Mouse (Mus musculus) intestine, embryonic 16.5 days (tissue): Measurements from ENCODE around the gene Gse1. TPM values are rescaled to one million over a fixed set of nuclear protein-coding genes. Genes with fewer than 3 reads are reported as not detected.

ENCODE experiments used
- ATAC-seq: fragments of 200-750 bp; cut with Nextera tagmentation; 2 replicates; pipeline ENCODE4 v1.8.0; 2017; ENCODE audit warnings: moderate TSS enrichment, moderate library complexity
- H3K27ac ChIP-seq: fragments of 300-500 bp; sonication (generic); 2 replicates; pipeline ENCODE4 v1.5.1; 2014; ENCODE audit warnings: mild to moderate bottlenecking, low read length
- H3K27me3 ChIP-seq: fragments of 300-500 bp; sonication (generic); replicated peaks from 2 replicates; pipeline ENCODE4 v1.6.1; 2014; ENCODE audit warnings: low read length, control low read depth, mixed read lengths; ENCODE audit not compliant: control insufficient read depth, insufficient read depth
- H3K36me3 ChIP-seq: fragments of 300-500 bp; sonication (generic); 2 replicates; pipeline ENCODE4 v1.6.1; 2014; ENCODE audit warnings: low read length, control low read depth; ENCODE audit not compliant: control insufficient read depth, insufficient read depth
- H3K4me1 ChIP-seq: fragments of 300-500 bp; sonication (generic); 2 replicates; pipeline ENCODE4 v1.6.1; 2014; ENCODE audit warnings: low read length, control low read depth, mixed read lengths; ENCODE audit not compliant: control insufficient read depth, insufficient read depth
- H3K4me2 ChIP-seq: fragments of 300-500 bp; sonication (generic); 2 replicates; pipeline ENCODE4 v1.6.1; 2014; ENCODE audit warnings: low read depth, low read length, control low read depth
- H3K4me3 ChIP-seq: fragments of 300-500 bp; sonication (generic); 2 replicates; pipeline ENCODE4 v1.5.1; 2014; ENCODE audit warnings: mild to moderate bottlenecking, low read length
- H3K9ac ChIP-seq: fragments of 300-500 bp; sonication (generic); 2 replicates; pipeline ENCODE4 v1.6.1; 2014; ENCODE audit warnings: low read depth, low read length
- H3K9me3 ChIP-seq: fragments of 300-500 bp; sonication (generic); 2 replicates; pipeline ENCODE4 v1.6.1; 2016; ENCODE audit warnings: low read length, control low read depth; ENCODE audit not compliant: control insufficient read depth
- WGBS: fragments of 180-500 bp; shearing (Covaris S2); extraction: QIAGEN DNeasy Blood & Tissue Kit; methylation state at CpG from one replicate; pipeline ENCODE4 v1.1.7; 2014; 5-methylcytosine and 5-hydroxymethylcytosine counted together
- polyA plus RNA-seq: library from polyadenylated mRNA; unstranded; fragments of >200 nt; fragmentation: Nextera tagmentation; extraction: Ambion mirVana; gene quantifications from 2 replicates; pipeline ENCODE4 v1.2.1, GENCODE M21; 2015

Gene Gse1
- polyA plus RNA-seq, 1 experiment from 2014 or later = 7.3 TPM

DNA sequence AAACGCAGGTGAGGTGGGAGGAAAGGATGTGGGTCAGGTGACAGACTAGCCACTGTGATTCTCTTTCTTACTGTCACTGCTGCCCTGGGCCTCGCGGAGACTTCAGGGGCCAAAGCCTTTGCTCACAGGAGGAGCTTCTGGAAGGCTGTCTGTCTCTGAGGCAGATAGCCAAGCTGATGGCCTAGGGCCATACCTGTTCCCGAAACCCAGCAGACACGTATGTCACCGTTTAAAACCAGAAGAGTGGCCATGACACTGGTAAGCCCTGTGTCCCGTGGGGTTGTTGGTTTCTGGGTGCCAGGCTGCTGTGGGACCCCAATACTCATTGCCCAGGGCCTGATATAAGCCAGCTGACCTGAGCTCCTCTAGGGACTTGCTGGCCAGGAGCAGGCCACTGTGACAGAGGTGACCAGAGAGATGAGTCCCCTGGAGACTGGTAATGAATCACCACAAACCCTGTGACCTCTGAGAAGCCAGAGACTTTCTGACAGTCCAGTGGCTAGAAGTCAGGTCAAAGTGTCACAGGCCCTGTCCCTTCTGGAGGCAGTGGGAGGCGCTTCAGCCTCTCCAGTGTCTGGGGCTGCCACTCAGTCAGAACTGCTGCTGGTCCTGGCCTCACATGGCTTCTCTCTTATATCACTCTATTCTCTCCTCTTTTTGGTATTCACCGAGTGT is 253.9 kb downstream of the Gse1 start:
- no peaks in the 10 kb centered on the region for H3K36me3 ChIP-seq
- no peak overlapping the region for H3K9ac ChIP-seq
- H3K27ac ChIP-seq = no peak overlapping the region
- H3K4me1 ChIP-seq = peaks cover 28% of the 10 kb centered on the region
- ATAC-seq = no peak
- no peak overlapping the region for H3K4me2 ChIP-seq
- 77% methylated on average over 9 of the region's 9 CpGs for WGBS
- no peaks in the 10 kb centered on the region for H3K27me3 ChIP-seq
- H3K9me3 ChIP-seq = no peaks in the 10 kb centered on the region
- no peak overlapping the region for H3K4me3 ChIP-seq

DNA sequence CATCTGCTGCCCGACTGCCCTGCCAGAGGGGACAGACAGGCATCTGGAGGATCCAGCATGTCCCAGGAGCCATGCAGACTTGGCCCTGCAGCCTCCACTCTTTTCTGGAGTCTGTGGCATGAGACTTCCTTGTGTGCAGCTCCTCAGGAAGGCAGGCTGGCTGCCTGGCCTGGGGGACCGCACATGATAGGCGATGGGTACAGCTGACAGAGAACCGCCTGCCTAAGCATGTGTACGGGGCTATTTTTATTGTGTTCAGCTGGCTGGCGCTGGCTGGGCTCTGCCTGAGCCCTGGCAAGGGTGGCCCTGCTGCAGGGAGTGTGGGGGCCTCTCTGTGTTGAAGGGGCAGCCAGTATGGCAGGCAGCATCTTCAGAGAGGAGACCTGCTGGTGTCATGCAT is 256.2 kb downstream of the Gse1 start:
- ATAC-seq = no peak
- whole genome bisulfite sequencing = 62% methylated on average over 6 of the region's 6 CpGs
- H3K4me2 ChIP-seq = no peak overlapping the region
- no peak overlapping the region for H3K27ac ChIP-seq
- peak overlapping the region; percentile 18; the same call in 1 of the 2 replicates for H3K9ac ChIP-seq
- no peaks in the 10 kb centered on the region for H3K27me3 ChIP-seq
- no peaks in the 10 kb centered on the region for H3K36me3 ChIP-seq
- H3K4me3 ChIP-seq = no peak overlapping the region
- peaks cover 31% of the 10 kb centered on the region for H3K4me1 ChIP-seq
- no peaks in the 10 kb centered on the region for H3K9me3 ChIP-seq

DNA sequence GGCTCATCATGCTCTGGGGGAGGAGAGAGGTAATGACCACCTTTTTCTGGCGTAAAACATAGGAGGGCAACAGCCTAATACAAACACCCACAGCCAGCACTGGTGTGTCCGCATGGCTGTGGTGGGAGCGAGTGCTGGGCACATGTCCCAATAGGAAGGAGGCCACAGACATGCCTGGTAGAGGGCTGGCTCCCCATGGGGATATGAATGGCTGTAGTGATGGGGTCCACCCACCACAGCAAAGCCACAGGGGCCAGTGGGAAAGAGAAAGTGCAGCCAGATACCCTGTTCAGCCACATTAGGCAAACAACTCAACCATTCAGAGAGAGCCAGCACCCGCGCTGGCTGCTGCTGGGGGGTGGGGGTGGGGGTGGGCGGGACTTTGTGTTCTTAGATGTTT is 256.9 kb downstream of the Gse1 start:
- H3K36me3 ChIP-seq = no peaks in the 10 kb centered on the region
- no peak overlapping the region for H3K4me3 ChIP-seq
- 0 out of 2 replicates have a peak overlapping the region, but pooled peaks have one; percentile 4 for H3K9ac ChIP-seq
- H3K27ac ChIP-seq = no peak overlapping the region
- WGBS = 54% methylated on average over 6 of the region's 6 CpGs
- no peak for ATAC-seq
- no peak overlapping the region for H3K4me2 ChIP-seq
- H3K4me1 ChIP-seq = peaks cover 37% of the 10 kb centered on the region
- no peaks in the 10 kb centered on the region for H3K9me3 ChIP-seq
- 0 out of 2 replicates have a peak, but pooled peaks cover 3% of the 10 kb centered on the region for H3K27me3 ChIP-seq

DNA sequence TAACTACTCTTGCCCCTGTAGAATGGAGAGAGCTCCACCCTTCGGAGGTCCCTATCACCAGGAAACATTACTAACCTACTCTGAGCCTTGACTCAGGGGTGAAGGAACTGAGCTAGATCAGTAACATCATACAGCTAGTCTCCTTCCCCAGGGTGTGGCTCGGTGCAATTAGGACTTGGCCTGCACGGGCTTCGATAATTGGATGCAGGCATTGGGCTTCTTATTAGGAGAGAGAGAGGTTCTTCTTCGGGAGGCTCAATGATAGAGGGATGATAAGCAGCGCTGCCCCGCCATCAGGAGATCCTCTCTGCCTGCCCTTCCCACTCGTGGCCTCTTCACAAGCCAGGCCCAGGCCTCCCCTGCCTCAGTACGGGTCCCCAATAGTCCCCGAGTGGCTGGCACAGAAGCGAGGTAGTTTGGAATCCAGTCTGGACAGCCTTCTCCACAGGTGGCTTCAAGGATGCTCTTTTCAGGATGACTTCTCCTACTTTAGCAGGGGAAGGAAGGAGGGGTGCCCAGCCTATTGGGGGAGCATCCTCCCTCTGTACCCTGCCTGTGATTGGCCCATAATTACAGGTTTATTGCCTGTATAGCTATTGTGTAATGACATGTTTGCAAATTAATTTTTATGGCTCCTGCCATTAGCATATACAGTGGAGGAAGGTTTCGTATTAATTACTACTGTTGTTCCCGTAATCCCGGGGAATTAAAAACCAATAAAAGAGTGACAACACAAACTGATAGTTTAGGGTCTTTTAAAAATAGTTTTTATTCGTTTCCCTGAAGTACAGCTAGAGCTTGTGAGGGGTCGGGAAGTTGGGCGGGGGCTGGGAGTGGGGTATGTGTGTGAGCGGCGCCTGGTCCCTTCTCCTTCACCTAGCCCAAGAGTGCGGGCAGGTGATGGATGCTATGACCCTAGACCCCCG is 257.6 kb downstream of the Gse1 start:
- Histone ChIP-seq H3K36me3 (no peaks in the 10 kb centered on the region), H3K4me3 (no peak overlapping the region; the same call in 1 of the 2 replicates), H3K27ac (no peak overlapping the region), H3K4me1 (peaks cover 43% of the 10 kb centered on the region), H3K4me2 (no peak overlapping the region; the same call in 1 of the 2 replicates), H3K9me3 (no peaks in the 10 kb centered on the region), H3K27me3 (0 out of 2 replicates have a peak, but pooled peaks cover 3% of the 10 kb centered on the region), H3K9ac (peak overlapping the region; percentile 87; the same call in 1 of the 2 replicates)
- WGBS = 46% methylated on average over 21 of the region's 21 CpGs
- 0 out of 2 replicates have a peak, but pooled peaks have one; percentile 16 for ATAC-seq

DNA sequence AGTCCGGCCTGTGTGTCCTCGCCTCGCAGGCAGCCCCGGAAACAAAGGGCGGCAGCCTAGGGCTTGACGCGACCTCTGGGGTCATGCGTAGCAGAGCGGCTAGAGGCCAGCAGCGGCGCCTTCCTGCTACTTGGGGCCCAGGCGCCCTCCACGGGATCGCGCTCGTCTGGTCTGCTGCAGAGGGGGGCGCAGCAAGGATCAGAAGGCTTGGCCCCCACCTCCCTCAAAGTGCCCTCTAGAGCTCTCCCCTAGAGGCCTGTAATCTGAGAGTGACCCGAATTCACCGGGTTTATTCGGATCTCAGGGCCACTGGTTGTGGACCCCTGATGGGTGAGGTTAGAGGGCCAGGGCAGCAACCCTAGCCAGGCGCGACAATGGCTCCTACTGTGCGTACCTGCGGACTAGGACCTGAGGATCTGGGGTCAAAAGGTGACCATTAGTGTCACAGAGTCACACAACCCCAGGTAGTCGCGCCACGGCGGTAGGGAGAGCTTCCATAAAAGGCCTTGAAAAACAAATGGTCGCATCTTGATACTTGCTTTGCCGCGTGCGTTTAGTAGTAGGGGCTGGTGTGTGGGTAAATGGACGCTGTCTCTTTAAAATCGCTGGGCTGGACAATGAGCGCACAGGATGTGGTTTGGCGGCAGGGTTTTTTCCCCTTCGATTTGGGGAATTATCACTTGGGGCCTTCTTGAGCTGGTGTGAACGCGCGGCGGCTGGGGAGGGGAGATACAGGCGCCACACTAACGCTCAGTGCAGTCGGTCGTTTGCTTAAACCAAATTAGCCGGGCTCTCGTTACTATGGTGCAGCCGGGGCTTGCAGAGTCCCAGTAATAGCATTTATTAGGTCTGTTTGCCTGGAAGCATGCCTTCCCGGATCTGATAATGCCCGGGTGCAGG is 258.5 kb downstream of the Gse1 start:
- H3K4me2 ChIP-seq = peak overlapping the region; percentile 97
- H3K27ac ChIP-seq = peak overlapping the region; percentile 86
- no peaks in the 10 kb centered on the region for H3K36me3 ChIP-seq
- 0 out of 2 replicates have a peak, but pooled peaks cover 3% of the 10 kb centered on the region for H3K27me3 ChIP-seq
- H3K9me3 ChIP-seq = no peaks in the 10 kb centered on the region
- WGBS = 10% methylated on average over 50 of the region's 50 CpGs
- peaks cover 53% of the 10 kb centered on the region for H3K4me1 ChIP-seq
- H3K4me3 ChIP-seq = peak overlapping the region; percentile 75
- peak; percentile 8 for ATAC-seq
- H3K9ac ChIP-seq = peak overlapping the region; percentile 87

DNA sequence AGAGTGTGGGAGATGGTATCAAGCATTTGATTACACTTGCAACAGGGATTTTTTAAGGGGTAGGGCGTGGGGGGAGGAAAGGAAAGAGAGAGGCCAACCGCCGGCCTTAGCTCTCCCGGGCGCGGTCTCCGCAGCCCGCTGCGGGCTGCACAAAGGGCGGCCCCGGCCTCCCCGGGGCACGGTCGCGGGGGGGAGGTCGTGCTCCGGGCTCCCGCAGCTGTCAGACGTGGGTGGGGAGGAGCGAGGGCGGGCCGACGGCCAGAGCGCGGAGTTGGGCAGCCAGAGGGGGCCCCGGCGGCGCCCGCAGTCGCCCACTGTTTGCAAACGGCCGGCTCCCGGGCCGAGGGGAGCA is 259.1 kb downstream of the Gse1 start:
- Histone ChIP-seq H3K4me2 (peak overlapping the region; percentile 97), H3K9me3 (no peaks in the 10 kb centered on the region), H3K36me3 (no peaks in the 10 kb centered on the region), H3K4me3 (peak overlapping the region; percentile 75), H3K4me1 (peaks cover 59% of the 10 kb centered on the region), H3K27ac (peak overlapping the region; percentile 86), H3K9ac (peak overlapping the region; percentile 87), H3K27me3 (0 out of 2 replicates have a peak, but pooled peaks cover 3% of the 10 kb centered on the region)
- under 1% methylated on average over 34 of the region's 34 CpGs for WGBS
- peak; percentile 12 for ATAC-seq

DNA sequence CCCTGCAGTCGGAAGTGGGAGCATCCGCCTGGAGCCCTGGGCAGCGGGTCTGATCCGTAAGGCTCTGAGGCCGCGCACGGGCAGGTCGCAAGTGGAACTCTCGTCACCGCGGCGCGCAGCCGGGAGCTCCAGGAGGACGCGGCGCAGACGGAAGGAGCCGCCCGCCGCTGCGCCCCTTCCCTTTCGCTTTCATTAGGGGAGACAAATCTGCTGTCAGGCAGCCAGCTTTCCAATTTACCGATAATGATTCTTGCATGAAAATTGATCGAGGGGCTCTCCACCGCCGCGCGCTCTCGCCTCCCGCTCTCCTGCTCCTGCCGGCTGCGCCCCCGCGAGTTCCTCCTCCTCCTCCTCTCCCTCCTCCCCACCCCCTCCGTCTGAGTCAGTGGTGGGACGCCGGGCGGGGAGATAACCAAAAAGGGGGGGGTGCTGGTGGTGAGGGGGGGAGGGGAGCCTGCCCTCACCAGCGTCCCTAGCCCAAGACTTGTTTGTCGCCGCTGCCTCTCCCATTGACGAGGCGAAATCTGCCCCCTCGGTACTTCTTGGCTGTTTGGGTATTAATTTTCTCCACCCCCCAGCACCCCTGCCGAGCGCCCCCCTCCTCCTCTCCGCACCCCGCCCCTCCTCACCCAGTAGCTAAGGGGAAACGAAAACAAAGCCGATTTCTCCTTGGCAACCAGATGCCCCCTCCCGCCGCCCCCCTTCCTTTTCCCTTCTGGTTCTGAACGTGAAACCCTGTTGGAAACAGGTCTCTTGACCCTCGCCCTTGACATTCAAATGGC is 259.7 kb downstream of the Gse1 start:
- Histone ChIP-seq H3K9me3 (no peaks in the 10 kb centered on the region), H3K27me3 (0 out of 2 replicates have a peak, but pooled peaks cover 3% of the 10 kb centered on the region), H3K9ac (peak overlapping the region; percentile 87), H3K4me1 (peaks cover 64% of the 10 kb centered on the region), H3K27ac (peak overlapping the region; percentile 86), H3K4me3 (peak overlapping the region; percentile 75), H3K4me2 (peak overlapping the region; percentile 97), H3K36me3 (no peaks in the 10 kb centered on the region)
- 1% methylated on average over 50 of the region's 55 CpGs for WGBS
- ATAC-seq = peak; percentile 12

DNA sequence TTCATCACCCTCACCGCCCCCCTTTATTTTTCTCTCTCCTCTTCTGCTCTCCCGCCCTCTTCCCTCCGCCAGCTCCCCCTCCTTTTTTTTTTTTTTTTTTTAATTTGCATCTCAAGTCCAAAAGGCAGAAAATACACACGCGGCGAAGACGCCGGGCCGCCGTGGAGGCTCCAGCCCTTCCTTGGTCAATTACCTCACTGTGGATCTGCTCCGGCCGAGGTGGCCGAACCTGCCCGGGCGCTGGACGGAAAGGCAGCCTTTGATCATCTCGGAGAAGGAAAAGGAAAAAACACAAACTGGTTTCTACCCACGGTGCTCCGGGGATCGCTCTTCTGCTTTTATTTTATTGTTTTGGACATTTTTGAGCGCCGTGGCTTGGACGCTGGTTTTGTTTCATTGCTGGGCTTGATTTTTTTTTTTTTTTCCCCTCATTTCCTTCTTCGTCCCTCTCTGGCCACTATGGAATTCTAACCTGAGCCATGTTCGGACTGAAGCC is 260.4 kb downstream of the Gse1 start:
- Histone ChIP-seq H3K4me1 (peaks cover 72% of the 10 kb centered on the region), H3K9me3 (no peaks in the 10 kb centered on the region), H3K4me2 (peak overlapping the region; percentile 97), H3K27ac (peak overlapping the region; percentile 86), H3K27me3 (0 out of 2 replicates have a peak, but pooled peaks cover 3% of the 10 kb centered on the region), H3K36me3 (no peaks in the 10 kb centered on the region), H3K4me3 (peak overlapping the region; percentile 75), H3K9ac (peak overlapping the region; percentile 87)
- WGBS = under 1% methylated on average over 25 of the region's 25 CpGs
- no peak for ATAC-seq
